Mouse (Mus musculus) stomach, embryonic 14.5 days (tissue): ENCODE results near the gene Spns3. TPM values are rescaled to one million over a fixed set of nuclear protein-coding genes. Genes with fewer than 3 reads are reported as not detected.
A peak's percentile ranks its signal among the peaks of the same experiment; 100 is the strongest.
"Not testable (repeated sequence)": the region's sequence is repeated elsewhere in the genome, so short reads cannot be mapped to it uniquely, and the experiment has no call there.

ENCODE experiments used
- ATAC-seq: fragments of 200-750 bp; cut with Nextera tagmentation; 2 replicates; pipeline ENCODE4 v1.8.0; 2017; ENCODE audit warnings: low read depth, moderate TSS enrichment; ENCODE audit not compliant: insufficient number of reproducible peaks, insufficient read depth, low FRiP score
- H3K27ac ChIP-seq: fragments of 300-500 bp; sonication (generic); 2 replicates; pipeline ENCODE4 v1.5.1; 2014; ENCODE audit warnings: mild to moderate bottlenecking, low read length, moderate library complexity, mixed read lengths
- H3K27me3 ChIP-seq: fragments of 300-500 bp; sonication (generic); 2 replicates; pipeline ENCODE4 v1.6.1; 2014; ENCODE audit warnings: low read length, control low read depth, mixed read lengths; ENCODE audit not compliant: control insufficient read depth, insufficient read depth
- H3K36me3 ChIP-seq: fragments of 300-500 bp; sonication (generic); 2 replicates; pipeline ENCODE4 v1.6.1; 2014; ENCODE audit warnings: mild to moderate bottlenecking, control low read depth, low read length, moderate library complexity, mixed read lengths; ENCODE audit not compliant: control insufficient read depth, insufficient read depth
- H3K4me1 ChIP-seq: fragments of 300-500 bp; sonication (generic); 2 replicates; pipeline ENCODE4 v1.6.1; 2014; ENCODE audit warnings: low read length, control low read depth, mixed read lengths; ENCODE audit not compliant: control insufficient read depth, insufficient read depth
- H3K4me2 ChIP-seq: fragments of 300-500 bp; sonication (generic); replicated peaks from 2 replicates; pipeline ENCODE4 v1.6.1; 2014; ENCODE audit warnings: low read depth, low read length, control low read depth
- H3K4me3 ChIP-seq: fragments of 300-500 bp; sonication (generic); 2 replicates; pipeline ENCODE4 v1.5.1; 2014; ENCODE audit warnings: low read depth, low read length, control low read depth
- H3K9ac ChIP-seq: fragments of 300-500 bp; sonication (generic); replicated peaks from 2 replicates; pipeline ENCODE4 v1.6.1; 2014; ENCODE audit warnings: low read depth, mild to moderate bottlenecking, control low read depth, low read length, moderate library complexity, mixed read lengths
- H3K9me3 ChIP-seq: fragments of 300-500 bp; sonication (generic); 2 replicates; pipeline ENCODE4 v1.6.1; 2016; ENCODE audit warnings: low read depth, low read length, control low read depth; ENCODE audit not compliant: control insufficient read depth
- WGBS: fragments of 180-500 bp; shearing (Covaris S2); extraction: QIAGEN DNeasy Blood & Tissue Kit; methylation state at CpG from one replicate; pipeline ENCODE4 v1.1.7; 2014; 5-methylcytosine and 5-hydroxymethylcytosine counted together
- polyA plus RNA-seq: library from polyadenylated mRNA; unstranded; fragments of >200 nt; fragmentation: Nextera tagmentation; extraction: Ambion mirVana; gene quantifications from 2 replicates; pipeline ENCODE4 v1.2.1, GENCODE M21; 2014

The Spns3 gene
- polyA plus RNA-seq, 1 experiment from 2014 or later = not detected

DNA sequence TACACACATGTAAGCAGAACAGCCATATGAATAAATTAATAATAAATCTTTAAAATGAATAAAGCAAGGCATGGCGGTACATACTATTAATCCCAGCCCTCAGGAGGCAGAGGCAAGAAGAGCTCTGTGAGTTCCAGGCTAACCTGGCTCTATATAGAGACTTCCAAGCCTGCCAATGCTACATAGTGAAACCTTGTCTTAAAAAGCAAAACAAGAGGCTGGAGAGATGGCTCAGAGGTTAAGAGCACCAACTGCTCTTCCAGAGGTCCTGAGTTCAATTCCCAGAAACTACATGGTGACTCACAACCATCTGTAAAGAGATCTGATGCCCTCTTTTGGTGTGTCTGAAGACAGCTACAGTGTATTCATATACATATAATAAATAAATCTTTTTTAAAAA, 6.6 kb downstream of the Spns3 start:
- WGBS = 88% methylated on average over 1 of the region's 1 CpGs
- not testable (repeated sequence) for H3K27me3 ChIP-seq, H3K27ac ChIP-seq, ATAC-seq, H3K4me1 ChIP-seq, H3K9ac ChIP-seq, H3K4me2 ChIP-seq, H3K4me3 ChIP-seq, H3K9me3 ChIP-seq, H3K36me3 ChIP-seq

DNA sequence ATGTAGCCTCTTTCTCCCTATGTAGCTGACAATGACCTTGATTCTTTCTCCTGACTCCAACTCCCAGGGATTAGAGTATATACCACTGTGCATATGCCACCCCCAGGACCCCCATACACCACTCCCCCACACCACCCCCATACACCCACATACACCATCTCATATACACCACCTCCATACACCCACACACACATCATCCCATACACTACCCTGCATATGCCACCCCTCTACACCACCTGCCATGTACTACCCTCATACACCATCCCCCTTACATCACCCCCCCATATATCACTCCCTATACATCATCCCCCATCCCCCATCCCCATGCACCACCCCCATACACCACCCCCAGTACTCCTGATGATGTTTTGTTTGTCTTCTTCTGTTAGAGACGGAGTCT, 7.7 kb downstream of the Spns3 start:
- Histone ChIP-seq H3K9me3 (no peaks in the 10 kb centered on the region), H3K36me3 (no peaks in the 10 kb centered on the region), H3K4me1 (0 out of 2 replicates have a peak, but pooled peaks cover 6% of the 10 kb centered on the region), H3K27me3 (no peaks in the 10 kb centered on the region), H3K9ac (no peak overlapping the region), H3K27ac (no peak overlapping the region), H3K4me2 (no peak overlapping the region), H3K4me3 (no peak overlapping the region)
- WGBS = 65% methylated on average over 1 of the region's 1 CpGs
- 0 out of 2 replicates have a peak, but pooled peaks have one; percentile 14 for ATAC-seq

DNA sequence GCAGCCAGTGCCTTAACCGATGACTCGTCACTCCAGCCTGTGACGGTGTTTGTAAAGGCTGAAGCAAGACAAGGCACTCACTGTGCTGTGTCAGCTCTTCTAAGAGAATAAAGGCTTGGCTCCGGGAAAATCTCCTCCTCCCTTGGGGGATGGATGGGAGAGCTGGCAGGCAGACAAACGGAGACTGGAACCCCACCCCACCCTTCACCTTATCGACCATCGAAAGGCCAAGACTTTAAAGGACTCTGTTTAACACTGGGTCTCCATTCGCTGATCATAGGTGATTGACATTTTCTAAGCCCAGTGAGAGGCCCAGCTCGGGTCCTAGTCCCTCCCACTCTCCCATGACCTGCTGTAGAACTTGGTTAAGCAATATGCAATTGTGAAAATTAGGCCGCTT, 8.4 kb downstream of the Spns3 start:
- H3K4me1 ChIP-seq = 0 out of 2 replicates have a peak, but pooled peaks cover 6% of the 10 kb centered on the region
- no peak overlapping the region for H3K9ac ChIP-seq
- no peak overlapping the region for H3K27ac ChIP-seq
- no peaks in the 10 kb centered on the region for H3K9me3 ChIP-seq
- H3K4me2 ChIP-seq = no peak overlapping the region
- H3K27me3 ChIP-seq = no peaks in the 10 kb centered on the region
- H3K4me3 ChIP-seq = no peak overlapping the region
- ATAC-seq = no peak
- 59% methylated on average over 10 of the region's 10 CpGs for WGBS
- no peaks in the 10 kb centered on the region for H3K36me3 ChIP-seq

DNA sequence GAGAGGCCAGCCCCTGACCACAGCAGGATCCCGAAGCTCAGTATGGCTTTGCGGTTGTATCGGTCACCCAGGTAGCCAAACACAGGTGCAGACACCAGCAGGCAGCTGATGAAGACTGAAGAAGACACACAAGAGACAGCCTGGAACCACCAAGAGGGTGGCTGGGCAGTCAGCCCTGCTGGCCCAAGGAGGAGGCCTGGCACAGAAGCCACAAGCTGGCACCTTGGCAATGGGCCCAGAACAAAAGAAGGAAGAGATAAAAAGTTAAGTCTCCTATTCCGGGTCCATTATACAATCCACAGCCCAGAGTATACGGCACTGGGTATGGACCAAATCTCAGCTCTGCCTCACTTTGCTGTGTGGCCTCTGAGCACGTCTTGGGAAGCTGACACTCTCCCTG, 9.9 kb downstream of the Spns3 start:
- WGBS = 83% methylated on average over 6 of the region's 6 CpGs
- H3K27me3 ChIP-seq = no peaks in the 10 kb centered on the region
- H3K9ac ChIP-seq = no peak overlapping the region
- H3K27ac ChIP-seq = no peak overlapping the region
- H3K9me3 ChIP-seq = no peaks in the 10 kb centered on the region
- H3K36me3 ChIP-seq = no peaks in the 10 kb centered on the region
- no peak overlapping the region for H3K4me3 ChIP-seq
- 0 out of 2 replicates have a peak, but pooled peaks cover 6% of the 10 kb centered on the region for H3K4me1 ChIP-seq
- ATAC-seq = no peak
- H3K4me2 ChIP-seq = no peak overlapping the region

DNA sequence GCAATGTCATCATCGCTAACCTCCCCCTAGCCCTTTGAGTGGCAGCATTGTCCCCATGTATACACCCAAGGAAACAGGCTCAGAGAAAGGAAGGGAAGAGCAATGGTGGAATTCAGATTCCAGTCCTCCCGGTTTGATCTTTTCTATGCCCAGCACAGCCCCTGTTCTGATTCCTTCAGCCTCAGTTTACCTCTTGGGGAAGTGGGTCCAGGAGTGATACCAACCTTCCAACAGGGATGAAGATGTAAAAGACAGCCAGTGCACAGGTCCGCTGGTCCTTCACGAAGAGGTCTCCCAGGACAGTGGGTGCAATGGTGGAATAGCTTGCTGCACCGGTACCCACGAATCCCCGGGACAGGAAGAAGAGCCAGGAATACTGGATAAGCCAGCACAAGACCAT, 11.5 kb downstream of the Spns3 start:
- Histone ChIP-seq H3K27ac (no peak overlapping the region), H3K4me3 (no peak overlapping the region), H3K9ac (no peak overlapping the region), H3K27me3 (no peaks in the 10 kb centered on the region), H3K4me2 (no peak overlapping the region), H3K4me1 (0 out of 2 replicates have a peak, but pooled peaks cover 6% of the 10 kb centered on the region), H3K36me3 (no peaks in the 10 kb centered on the region), H3K9me3 (no peaks in the 10 kb centered on the region)
- 86% methylated on average over 7 of the region's 7 CpGs for WGBS
- ATAC-seq = no peak

DNA sequence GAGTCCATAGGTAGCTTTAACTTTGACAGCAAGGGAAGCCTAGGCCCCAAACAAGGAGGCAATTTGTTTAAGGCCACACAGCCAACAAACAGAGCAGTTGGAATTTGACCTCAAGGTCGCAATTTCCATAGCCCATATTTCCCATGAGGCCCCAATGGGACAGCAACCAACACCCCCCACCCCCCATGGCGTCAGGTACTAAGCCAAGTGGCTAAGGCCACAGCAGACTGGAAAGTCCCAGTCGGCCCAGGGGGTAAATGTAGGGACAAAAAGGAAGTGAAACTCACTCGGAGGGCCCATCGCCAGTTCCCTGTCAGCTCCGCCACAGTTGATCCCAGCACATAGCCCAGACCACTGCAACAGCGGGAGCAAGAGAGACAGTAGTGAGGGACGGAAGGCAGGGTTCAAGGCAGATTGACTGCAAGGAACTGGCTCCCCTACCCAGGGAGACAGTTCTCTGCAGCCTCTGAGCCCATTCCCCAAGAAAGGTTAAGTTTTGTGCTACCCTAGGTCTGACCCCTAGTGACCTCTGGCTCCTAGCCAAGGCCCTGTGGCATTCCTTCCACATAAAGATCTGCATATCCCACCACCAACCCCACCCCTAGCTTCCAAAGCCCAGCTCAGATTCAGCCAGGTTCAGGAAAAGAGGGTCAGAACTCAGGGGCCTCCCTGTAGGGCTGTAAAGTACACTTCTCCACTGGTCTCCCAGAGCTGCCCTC, 12.1 kb downstream of the Spns3 start:
- Histone ChIP-seq H3K36me3 (no peaks in the 10 kb centered on the region), H3K9me3 (no peaks in the 10 kb centered on the region), H3K27me3 (no peaks in the 10 kb centered on the region), H3K4me2 (no peak overlapping the region), H3K4me1 (0 out of 2 replicates have a peak, but pooled peaks cover 6% of the 10 kb centered on the region), H3K4me3 (no peak overlapping the region), H3K9ac (no peak overlapping the region), H3K27ac (no peak overlapping the region)
- 0 out of 2 replicates have a peak, but pooled peaks have one; percentile 14 for ATAC-seq
- 66% methylated on average over 8 of the region's 8 CpGs for WGBS

DNA sequence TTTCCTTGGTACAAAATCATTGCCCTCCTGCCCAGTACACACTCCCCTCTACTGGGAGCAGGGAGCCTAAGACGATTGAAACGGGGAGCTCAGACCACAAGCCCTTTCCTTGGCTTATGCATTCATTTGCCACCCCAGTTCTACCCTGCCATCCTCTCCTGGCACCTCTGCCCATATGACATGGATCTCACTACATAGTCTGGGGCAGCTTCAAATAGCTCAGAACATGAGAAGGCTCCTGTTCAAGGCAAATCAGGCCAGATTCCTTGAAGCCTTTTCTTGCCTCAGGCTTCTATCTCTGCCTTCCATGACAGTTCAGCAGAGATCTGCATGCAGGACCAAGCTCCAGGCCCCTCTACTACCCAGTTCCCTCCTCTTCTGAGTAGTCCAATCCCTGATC, 12.8 kb downstream of the Spns3 start:
- H3K27ac ChIP-seq = no peak overlapping the region
- H3K27me3 ChIP-seq = no peaks in the 10 kb centered on the region
- 0 out of 2 replicates have a peak, but pooled peaks cover 6% of the 10 kb centered on the region for H3K4me1 ChIP-seq
- H3K9me3 ChIP-seq = no peaks in the 10 kb centered on the region
- ATAC-seq = no peak
- H3K9ac ChIP-seq = no peak overlapping the region
- no peak overlapping the region for H3K4me2 ChIP-seq
- no peak overlapping the region for H3K4me3 ChIP-seq
- WGBS = 87% methylated on average over 2 of the region's 2 CpGs
- no peaks in the 10 kb centered on the region for H3K36me3 ChIP-seq

DNA sequence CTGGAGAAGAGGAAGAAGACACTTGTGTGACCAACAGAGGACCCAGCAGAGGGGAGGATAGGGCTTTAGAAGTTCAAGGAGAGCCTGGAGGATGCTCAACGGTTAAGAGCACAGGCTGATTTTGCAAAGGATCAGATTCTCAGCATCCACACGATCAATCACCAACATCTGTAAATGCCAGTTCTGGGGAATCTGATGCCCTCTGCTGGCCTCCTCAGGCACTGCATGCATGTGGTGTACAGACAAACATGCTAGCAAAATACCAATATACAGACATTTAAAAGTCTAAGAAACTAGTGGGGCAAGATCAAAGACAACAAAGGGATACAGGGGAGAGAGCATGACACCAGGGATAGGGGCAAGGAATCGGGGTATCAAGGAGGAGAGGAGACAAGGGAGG, 14.8 kb downstream of the Spns3 start:
- 77% methylated on average over 3 of the region's 3 CpGs for whole genome bisulfite sequencing
- Histone ChIP-seq H3K36me3 (no peaks in the 10 kb centered on the region), H3K4me3 (no peak overlapping the region), H3K27me3 (no peaks in the 10 kb centered on the region), H3K27ac (no peak overlapping the region), H3K4me1 (0 out of 2 replicates have a peak, but pooled peaks cover 6% of the 10 kb centered on the region), H3K9me3 (no peaks in the 10 kb centered on the region), H3K9ac (no peak overlapping the region), H3K4me2 (no peak overlapping the region)
- ATAC-seq = no peak

DNA sequence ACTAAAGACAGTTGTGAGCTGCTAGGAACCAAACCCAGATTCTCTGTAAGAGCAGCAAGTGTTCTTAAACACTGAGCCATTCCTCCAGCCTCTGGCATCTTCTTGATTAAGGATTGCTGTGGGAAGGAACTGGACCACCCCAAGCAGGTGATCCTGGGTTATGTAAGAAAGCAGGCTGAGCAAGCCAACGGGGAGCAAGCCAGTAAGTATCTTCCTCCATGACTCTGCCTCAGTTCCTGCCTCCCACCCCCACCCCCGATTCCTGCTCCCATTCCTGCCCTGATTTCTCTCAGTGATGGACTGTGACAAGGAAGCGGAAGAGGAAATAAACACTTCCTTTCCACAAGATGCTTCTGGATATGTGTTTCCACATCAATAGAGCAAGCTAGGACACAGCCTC, 17.4 kb downstream of the Spns3 start:
- no peak for ATAC-seq
- H3K4me3 ChIP-seq = no peak overlapping the region
- no peak overlapping the region for H3K4me2 ChIP-seq
- 79% methylated on average over 3 of the region's 3 CpGs for WGBS
- H3K27ac ChIP-seq = no peak overlapping the region
- no peaks in the 10 kb centered on the region for H3K27me3 ChIP-seq
- no peaks in the 10 kb centered on the region for H3K9me3 ChIP-seq
- no peaks in the 10 kb centered on the region for H3K36me3 ChIP-seq
- no peaks in the 10 kb centered on the region for H3K4me1 ChIP-seq
- no peak overlapping the region for H3K9ac ChIP-seq
